Mouse (Mus musculus) forebrain, postnatal 0 days (tissue): ENCODE data around the gene Dtnb. TPM values are rescaled to one million over a fixed set of nuclear protein-coding genes. Genes with fewer than 3 reads are reported as not detected.

ENCODE experiments used
- ATAC-seq: fragments of 200-750 bp; cut with Nextera tagmentation; 2 replicates; pipeline ENCODE4 v1.8.0; 2017; ENCODE audit warnings: mild to moderate bottlenecking, moderate library complexity
- DNase-seq: peaks from one replicate; pipeline ENCODE4 v3.0.0-alpha.2; 2015
- H3K27ac ChIP-seq: fragments of 300-500 bp; sonication (generic); 2 replicates; pipeline ENCODE4 v1.5.1; 2014; ENCODE audit warnings: low read depth, mild to moderate bottlenecking, antibody characterized with exemption, low read length, moderate library complexity, mixed read lengths
- H3K27me3 ChIP-seq: fragments of 300-500 bp; sonication (generic); 2 replicates; pipeline ENCODE4 v1.6.1; 2014; ENCODE audit warnings: mild to moderate bottlenecking, low read length, mixed read lengths; ENCODE audit not compliant: insufficient read depth
- H3K36me3 ChIP-seq: fragments of 300-500 bp; sonication (generic); 2 replicates; pipeline ENCODE4 v1.6.1; 2014; ENCODE audit warnings: mild to moderate bottlenecking, moderate library complexity; ENCODE audit not compliant: insufficient read depth
- H3K4me1 ChIP-seq: fragments of 300-500 bp; sonication (generic); 2 replicates; pipeline ENCODE4 v1.6.1; 2014; ENCODE audit warnings: antibody characterized with exemption; ENCODE audit not compliant: insufficient read depth
- H3K4me2 ChIP-seq: fragments of 300-500 bp; sonication (generic); 2 replicates; pipeline ENCODE4 v1.6.1; 2014; ENCODE audit warnings: low read depth, mild to moderate bottlenecking, moderate library complexity
- H3K4me3 ChIP-seq: fragments of 300-500 bp; sonication (generic); 2 replicates; pipeline ENCODE4 v1.5.1; 2014; ENCODE audit warnings: low read depth, low read length, mixed read lengths
- H3K9ac ChIP-seq: fragments of 300-500 bp; sonication (generic); 2 replicates; pipeline ENCODE4 v1.6.1; 2014; ENCODE audit warnings: mild to moderate bottlenecking
- H3K9me3 ChIP-seq: fragments of 300-500 bp; sonication (generic); 2 replicates; pipeline ENCODE4 v1.6.1; 2016; ENCODE audit warnings: low read length
- CTCF ChIP-seq: sonication (generic); IDR thresholded peaks from 2 replicates; pipeline ENCODE4 v1.5.1; 2016; ENCODE audit warnings: antibody characterized with exemption, control low read depth, low read depth
- WGBS: fragments of 180-500 bp; shearing (Covaris S2); extraction: QIAGEN DNeasy Blood & Tissue Kit; methylation state at CpG from one replicate; pipeline ENCODE4 v1.1.7; 2014; 5-methylcytosine and 5-hydroxymethylcytosine counted together
- polyA plus RNA-seq: library from polyadenylated mRNA; unstranded; fragments of >200 nt; fragmentation: Nextera tagmentation; extraction: Ambion mirVana; gene quantifications from 2 replicates; pipeline ENCODE4 v1.2.1, GENCODE M21; 2015
- total RNA-seq: library from RNA; depleted of rRNA; stranded (reverse); fragments of >200 nt; gene quantifications from 2 replicates; pipeline ENCODE4 v1.2.3, GENCODE M21; 2014

Dtnb gene
- total and polyA plus RNA-seq, 2 experiments from 2014 or later: 45.7 to 51.0 TPM

- WGBS: 82% methylated on average over 2 of the region's 2 CpGs
- TF ChIP-seq CTCF: no peak
- Histone ChIP-seq H3K27me3 (no peaks in the 10 kb centered on the region), H3K4me2 (no peak overlapping the region), H3K9ac (no peak overlapping the region), H3K4me1 (peaks cover 16% of the 10 kb centered on the region; the same call in 1 of the 2 replicates), H3K4me3 (no peak overlapping the region), H3K27ac (no peak overlapping the region), H3K9me3 (no peaks in the 10 kb centered on the region), H3K36me3 (no peaks in the 10 kb centered on the region)
- DNase-seq (no peak), ATAC-seq (no peak)
These were observed 207.5 kb downstream of the Dtnb start for GRCm38 (mm10) chr12:3779639-3780038.

GRCm38 (mm10) chr12:3780405-3780891 lies 208.3 kb downstream of the Dtnb start:
- WGBS: 24% methylated on average over 8 of the region's 8 CpGs
- no peak overlapping the region for H3K4me3 ChIP-seq
- TF ChIP-seq CTCF: no peak
- H3K9me3 ChIP-seq: no peaks in the 10 kb centered on the region
- H3K36me3 ChIP-seq: no peaks in the 10 kb centered on the region
- DNase-seq (no peak), ATAC-seq (peak; percentile 55)
- H3K4me1 ChIP-seq: peaks cover 16% of the 10 kb centered on the region; the same call in 1 of the 2 replicates
- no peak overlapping the region for H3K4me2 ChIP-seq
- no peak overlapping the region for H3K9ac ChIP-seq
- H3K27ac ChIP-seq: peak overlapping the region; percentile 60
- H3K27me3 ChIP-seq: no peaks in the 10 kb centered on the region

GRCm38 (mm10) chr12:3780931-3781471 lies 208.8 kb downstream of the Dtnb start:
- no peak overlapping the region for H3K4me2 ChIP-seq
- no peak overlapping the region for H3K4me3 ChIP-seq
- no peak for TF ChIP-seq CTCF
- WGBS: 37% methylated on average over 7 of the region's 7 CpGs
- peak overlapping the region; percentile 60 for H3K27ac ChIP-seq
- no peaks in the 10 kb centered on the region for H3K36me3 ChIP-seq
- no peak overlapping the region for H3K9ac ChIP-seq
- H3K9me3 ChIP-seq: no peaks in the 10 kb centered on the region
- ATAC-seq (peak; percentile 19), DNase-seq (peak; percentile 28)
- no peaks in the 10 kb centered on the region for H3K27me3 ChIP-seq
- peaks cover 16% of the 10 kb centered on the region; the same call in 1 of the 2 replicates for H3K4me1 ChIP-seq

DNA sequence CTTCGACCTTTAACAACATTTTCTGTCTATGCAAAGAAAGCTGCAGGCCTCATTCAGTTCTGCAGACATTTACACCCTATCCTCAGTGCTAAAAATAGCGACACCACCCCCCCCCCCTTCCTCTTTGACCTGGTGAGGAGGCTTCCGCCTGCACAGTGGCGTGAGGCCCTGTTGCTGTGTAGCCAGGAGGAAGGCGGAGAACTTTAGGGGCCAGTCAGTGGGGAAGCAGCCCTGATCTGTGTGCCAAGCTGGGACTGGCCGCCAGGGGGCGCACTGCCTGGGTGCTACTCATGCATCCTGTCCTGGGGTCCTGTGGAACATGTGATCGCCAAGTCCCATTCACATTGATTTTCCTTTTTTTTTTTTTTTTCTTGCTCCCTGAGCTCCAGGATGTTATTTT lies 209.3 kb downstream of the Dtnb start:
- DNase-seq (peak; percentile 77), ATAC-seq (peak; percentile 75)
- Histone ChIP-seq H3K9ac (no peak overlapping the region), H3K36me3 (no peaks in the 10 kb centered on the region), H3K27me3 (no peaks in the 10 kb centered on the region), H3K9me3 (no peaks in the 10 kb centered on the region), H3K4me2 (no peak overlapping the region), H3K4me3 (no peak overlapping the region), H3K27ac (peak overlapping the region; percentile 60), H3K4me1 (peaks cover 16% of the 10 kb centered on the region; the same call in 1 of the 2 replicates)
- TF ChIP-seq CTCF: peak; percentile 92
- 15% methylated on average over 8 of the region's 8 CpGs for WGBS

DNA sequence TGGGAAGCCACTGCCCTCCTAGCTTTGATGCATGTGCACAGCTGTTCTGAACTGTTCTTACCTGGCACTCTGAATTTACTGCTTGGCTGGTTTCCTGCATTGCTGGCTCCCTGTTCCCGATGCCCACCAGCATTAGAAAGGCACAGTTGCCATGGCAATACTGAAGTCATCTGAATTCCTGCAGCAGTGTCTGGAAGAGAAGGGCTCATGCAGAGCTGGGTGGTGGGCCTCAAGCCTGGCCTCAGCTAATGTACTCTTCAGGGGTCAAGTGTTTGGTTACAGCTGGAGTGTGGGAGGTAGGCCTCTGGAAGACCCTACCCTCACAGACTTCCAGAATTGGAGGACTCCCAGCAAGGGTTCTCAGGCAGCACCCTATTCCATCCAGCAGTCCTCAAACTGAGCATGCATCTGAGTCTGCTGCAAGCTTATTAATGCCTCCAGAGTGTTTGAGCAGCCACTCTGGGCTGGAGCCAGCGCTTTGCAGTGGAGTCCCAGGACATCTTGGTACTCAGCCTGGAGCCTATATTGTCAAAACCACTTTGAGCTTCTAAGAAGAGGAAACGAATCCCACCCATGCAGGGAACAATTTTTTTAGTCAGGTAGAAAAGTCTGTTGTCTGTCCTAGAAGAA lies 211.1 kb downstream of the Dtnb start:
- WGBS: 30% methylated on average over 3 of the region's 3 CpGs

GRCm38 (mm10) chr12:3784258-3784657 lies 212.1 kb downstream of the Dtnb start:
- no peak overlapping the region for H3K9ac ChIP-seq
- no peak for TF ChIP-seq CTCF
- no peak overlapping the region for H3K4me3 ChIP-seq
- no peak overlapping the region for H3K27ac ChIP-seq
- no peak for DNase-seq
- H3K36me3 ChIP-seq: no peaks in the 10 kb centered on the region
- no peaks in the 10 kb centered on the region for H3K9me3 ChIP-seq
- peak; percentile 16; the same call in 1 of the 2 replicates for ATAC-seq
- H3K4me2 ChIP-seq: no peak overlapping the region
- no peaks in the 10 kb centered on the region for H3K27me3 ChIP-seq
- peaks cover 16% of the 10 kb centered on the region; the same call in 1 of the 2 replicates for H3K4me1 ChIP-seq
- 55% methylated on average over 2 of the region's 2 CpGs for WGBS

More for the DNA sequence above, 211.1 kb downstream of the Dtnb start:
- ATAC-seq: peak; percentile 40; the same call in 1 of the 2 replicates
- Histone ChIP-seq H3K27ac (peak overlapping the region; percentile 73), H3K4me2 (no peak overlapping the region), H3K36me3 (no peaks in the 10 kb centered on the region), H3K9ac (no peak overlapping the region), H3K4me3 (no peak overlapping the region), H3K4me1 (peaks cover 16% of the 10 kb centered on the region; the same call in 1 of the 2 replicates), H3K27me3 (no peaks in the 10 kb centered on the region), H3K9me3 (no peaks in the 10 kb centered on the region)
- TF ChIP-seq CTCF: no peak
- DNase-seq: peak; percentile 62

- Histone ChIP-seq H3K4me2 (no peak overlapping the region), H3K9ac (no peak overlapping the region), H3K36me3 (no peaks in the 10 kb centered on the region), H3K4me3 (no peak overlapping the region), H3K4me1 (peaks cover 16% of the 10 kb centered on the region; the same call in 1 of the 2 replicates), H3K27me3 (no peaks in the 10 kb centered on the region), H3K27ac (no peak overlapping the region), H3K9me3 (no peaks in the 10 kb centered on the region)
- DNase-seq: no peak
- no peak for TF ChIP-seq CTCF
- ATAC-seq: no peak
- WGBS: 83% methylated on average over 4 of the region's 4 CpGs
These were observed 212.5 kb downstream of the Dtnb start for GRCm38 (mm10) chr12:3784729-3785128.
